Mouse (Mus musculus) activated CD4-positive, CD25-positive, alpha-beta regulatory T cell (primary cell): ENCODE results near the gene Hao1. TPM values are rescaled to one million over a fixed set of nuclear protein-coding genes. Genes with fewer than 3 reads are reported as not detected.

Source experiments
- polyA plus RNA-seq, 2 experiments: library from polyadenylated mRNA; unstranded; fragments of 100-300 nt; shearing (Covaris generic); gene quantifications; one replicate each; pipeline ENCODE4 v1.2.1; 2017

Gene Hao1
- under 1 TPM in 1 of 2 experiments, not detected in 1; 0.23 TPM for polyA plus RNA-seq

GRCm38 (mm10) chr2:134554221-134554727 lies at the start of gene Hao1:
Gene Hao1, minus strand, starts transcription at chr2:134554368.

Other genes starting within 250 kb of the Hao1 start
- 10 to 100 TPM; 15.5 to 15.7 TPM for gene Tmx4, start 89.8 kb upstream of the Hao1 start, polyA plus RNA-seq
- gene Plcb1, start 231.7 kb upstream of the Hao1 start, polyA plus RNA-seq = under 1 TPM in 1 of 2 experiments, not detected in 1; 0.17 TPM